Mouse (Mus musculus) right cerebral cortex, postnatal 10 days (tissue): Measurements from ENCODE around the gene Nsf.

Source experiments
- DNase-seq, 2 experiments: peaks; one replicate each; pipeline ENCODE4 v3.0.0; 2021; ENCODE audit warnings: low spot score in 2 of 2

The Nsf gene

DNA sequence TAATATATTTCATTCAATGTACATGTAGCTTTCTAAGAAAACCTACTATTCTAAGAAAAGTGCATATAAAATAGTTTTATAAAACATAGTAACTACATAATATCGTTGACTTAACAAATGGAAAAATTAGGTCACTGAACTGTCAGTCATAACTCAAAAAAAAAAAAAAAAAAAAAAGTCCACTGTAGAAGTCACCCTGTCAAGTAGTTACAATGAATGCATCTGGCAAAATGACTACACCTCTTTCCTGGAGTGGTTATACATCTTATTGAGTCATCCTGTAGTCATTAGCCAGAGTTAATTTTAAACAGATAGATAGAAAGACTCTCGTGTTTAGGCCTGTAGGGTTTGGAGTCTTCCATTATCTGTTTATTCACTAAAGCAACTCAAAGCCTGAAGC, 114.9 kb downstream of the Nsf start:
- DNase-seq, result no peak

DNA sequence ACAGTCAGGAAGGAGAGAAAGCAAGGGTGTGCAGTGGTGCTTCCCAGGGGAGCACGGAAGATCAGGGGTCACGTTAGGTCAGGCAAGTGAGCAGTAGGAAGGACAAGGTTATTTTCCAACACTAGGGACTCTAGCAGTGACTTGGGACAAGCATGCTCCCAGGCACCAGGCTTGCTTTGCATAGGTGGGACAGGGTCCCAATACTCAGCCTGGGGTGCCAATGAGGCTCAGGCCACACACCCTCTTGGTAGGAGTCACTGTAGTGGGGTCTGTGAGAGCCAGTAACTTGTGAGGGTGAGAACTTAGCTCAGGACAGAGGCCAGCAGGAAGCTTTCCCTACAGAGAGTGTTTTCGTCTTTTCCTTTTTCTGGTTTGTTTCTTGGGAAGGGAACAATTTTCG, 121.5 kb downstream of the Nsf start:
- no peak for DNase-seq

DNA sequence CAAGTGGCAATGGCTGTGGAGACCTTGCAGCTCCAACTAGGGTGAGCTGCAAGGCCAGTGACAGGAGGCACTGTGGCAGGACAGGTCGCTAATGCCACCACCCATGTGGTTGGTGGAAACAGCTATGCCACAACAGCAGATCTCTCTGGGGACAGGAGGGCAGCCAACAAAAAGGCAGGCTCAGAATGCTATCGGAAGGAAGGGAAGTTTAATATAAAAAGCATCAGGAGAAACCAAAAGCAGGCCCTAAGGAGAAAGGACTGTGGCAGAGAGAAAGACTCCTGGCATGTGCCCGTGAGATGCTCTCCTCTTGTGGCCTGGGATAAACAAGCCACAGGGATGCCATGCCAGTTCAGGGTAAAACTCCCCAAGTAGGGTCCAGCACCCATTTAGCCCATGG, 122.1 kb downstream of the Nsf start:
- no peak for DNase-seq

DNA sequence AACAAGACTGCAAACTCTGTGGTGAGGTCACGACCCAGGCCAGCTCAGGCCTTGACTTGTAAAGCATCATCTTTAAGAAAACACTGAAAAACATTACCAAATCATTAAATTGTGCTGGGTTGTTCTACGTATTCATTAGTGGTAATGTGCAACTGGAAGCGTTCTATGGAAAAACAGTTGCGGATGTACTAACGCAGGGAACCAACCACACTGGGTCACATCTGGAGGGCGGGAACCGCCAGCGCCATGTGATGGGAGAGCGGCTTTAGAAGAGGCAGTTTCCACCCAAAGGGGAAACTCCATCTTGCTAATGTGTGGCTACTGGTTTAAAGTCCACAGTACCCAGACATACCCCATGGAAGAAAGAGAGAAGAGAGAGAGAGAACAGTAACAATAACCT, 123.4 kb downstream of the Nsf start:
- DNase-seq, result no peak

DNA sequence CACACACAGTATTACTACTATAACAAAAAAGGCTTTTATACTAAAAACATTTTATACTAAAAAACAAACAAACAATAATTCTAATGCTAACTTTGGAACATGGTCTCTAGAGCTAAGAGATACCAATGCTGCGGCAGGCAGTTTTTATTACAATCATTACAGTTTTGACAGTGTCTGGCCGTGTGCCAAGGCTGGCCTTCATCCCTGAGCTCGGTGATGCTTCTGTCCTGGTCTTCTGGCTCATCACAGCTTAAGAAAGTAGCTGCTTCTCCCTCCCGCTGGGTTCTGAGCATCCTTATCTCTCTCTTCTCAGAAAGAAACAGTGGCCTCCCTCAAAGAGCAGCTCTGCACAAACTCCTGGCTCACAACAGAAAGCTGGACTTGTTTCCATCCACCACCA, 123.9 kb downstream of the Nsf start:
- DNase-seq, result no peak

DNA sequence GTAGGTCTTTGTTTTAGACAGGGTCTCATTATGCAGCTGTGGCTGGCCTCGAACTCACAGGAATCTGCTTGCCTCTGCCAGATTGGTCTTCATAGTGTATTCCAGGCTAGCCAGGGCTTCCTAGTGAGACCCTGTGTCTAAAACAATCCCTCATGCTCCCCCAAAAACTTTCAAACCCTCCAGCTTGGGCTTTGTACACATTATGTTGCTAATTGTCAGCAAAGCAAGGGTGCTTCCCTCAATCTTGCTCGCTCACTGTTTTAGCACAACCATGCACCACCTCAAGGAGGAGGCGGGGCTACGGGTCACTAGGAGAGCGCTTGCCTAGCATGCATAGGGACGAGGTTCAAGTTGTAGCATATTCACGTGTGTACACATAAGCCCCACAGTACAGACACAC, 125.0 kb downstream of the Nsf start:
- no peak for DNase-seq

DNA sequence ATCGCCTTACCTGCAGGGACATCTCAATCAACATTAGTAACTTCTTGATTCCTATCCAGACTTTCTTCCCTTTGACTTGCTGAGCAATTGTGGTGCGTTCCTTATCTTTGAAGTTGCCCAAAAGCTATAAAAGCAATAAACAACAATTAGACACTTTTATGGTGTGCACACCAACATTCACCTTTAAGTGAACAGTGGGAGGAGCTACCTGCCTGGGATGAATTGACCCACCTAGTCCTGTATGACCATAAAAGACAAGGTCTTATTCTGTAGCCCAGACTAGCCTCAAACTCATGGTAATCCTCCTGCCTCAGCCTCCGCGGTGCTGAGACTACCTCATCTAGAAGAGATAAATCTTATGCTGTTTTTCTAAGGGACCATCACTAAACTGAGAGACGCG, 126.7 kb downstream of the Nsf start:
- no peak for DNase-seq

DNA sequence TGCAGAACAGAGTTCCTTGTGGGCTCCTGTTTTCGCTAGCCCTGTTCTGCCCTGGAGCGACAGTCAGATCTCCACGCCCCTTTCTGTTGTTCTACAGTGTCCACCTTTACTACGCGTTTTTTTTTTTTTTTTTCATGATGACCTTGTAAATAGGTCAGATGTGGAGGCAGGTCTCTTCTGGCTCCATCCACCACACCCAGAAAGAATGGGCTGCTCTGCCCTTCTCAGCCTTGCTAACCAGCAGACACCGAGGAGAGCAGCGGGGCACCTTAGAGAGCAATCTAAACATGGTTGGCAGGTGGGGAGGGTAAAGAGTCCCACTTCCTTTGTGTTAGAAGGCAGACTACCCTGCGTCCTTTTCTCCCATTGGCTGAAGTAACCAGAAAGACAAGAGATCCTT, 137.1 kb downstream of the Nsf start:
- no peak for DNase-seq

DNA sequence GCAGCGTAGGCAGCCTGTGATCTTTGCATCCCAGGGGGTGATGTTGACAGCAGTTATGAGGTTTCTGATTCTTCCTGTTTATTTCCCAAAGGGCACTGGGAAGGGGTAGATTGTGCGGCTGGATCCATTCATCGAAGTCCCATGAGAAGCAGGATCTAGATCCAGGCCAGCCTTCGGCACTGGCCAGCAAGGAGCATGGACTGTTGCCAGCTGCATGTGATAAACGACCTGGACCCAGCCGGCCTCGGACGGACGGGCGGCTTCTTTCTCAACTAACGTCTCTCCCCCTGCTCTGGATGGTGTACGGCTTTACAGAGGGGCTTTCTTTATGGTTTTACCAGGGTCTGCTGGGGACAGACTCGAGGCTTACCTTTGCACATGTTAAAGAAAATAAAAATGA, 137.9 kb downstream of the Nsf start:
- no peak for DNase-seq

DNA sequence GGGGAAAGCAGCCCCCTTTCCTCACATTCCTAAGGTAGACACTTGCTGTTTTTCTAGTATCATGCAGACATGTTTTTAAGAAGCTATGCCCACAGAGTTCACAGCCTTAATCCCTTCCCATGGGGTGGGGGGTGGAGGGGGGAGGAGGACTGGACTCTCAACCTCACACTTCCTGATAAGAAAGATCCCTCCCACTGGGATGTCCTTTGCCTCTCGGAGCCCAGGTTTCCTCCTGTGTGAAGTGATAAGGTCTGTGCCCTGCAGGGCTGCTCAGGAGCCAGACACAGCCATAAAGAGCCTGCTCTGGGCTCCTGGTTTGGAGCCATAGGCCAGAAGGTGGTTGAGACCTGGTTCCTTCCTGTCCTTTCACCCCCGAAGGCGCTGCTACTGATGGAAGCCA, 139.0 kb downstream of the Nsf start:
- DNase-seq, result no peak

DNA sequence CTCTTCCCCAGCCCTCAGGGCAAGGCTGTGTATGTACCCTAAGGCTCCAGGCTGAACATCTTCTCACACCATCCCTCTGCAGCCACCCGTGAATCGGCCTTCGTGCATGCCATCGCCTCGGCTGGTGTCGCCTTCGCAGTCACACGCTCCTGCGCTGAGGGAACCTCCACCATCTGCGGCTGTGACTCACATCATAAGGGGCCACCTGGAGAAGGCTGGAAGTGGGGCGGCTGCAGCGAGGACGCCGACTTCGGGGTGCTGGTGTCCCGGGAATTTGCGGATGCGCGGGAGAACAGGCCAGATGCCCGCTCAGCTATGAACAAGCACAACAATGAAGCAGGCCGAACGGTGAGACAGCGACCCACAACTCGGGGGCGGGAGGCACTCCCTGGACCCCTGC, 142.6 kb downstream of the Nsf start:
- DNase-seq, result peak in 1 of 2 experiments; percentile 38

DNA sequence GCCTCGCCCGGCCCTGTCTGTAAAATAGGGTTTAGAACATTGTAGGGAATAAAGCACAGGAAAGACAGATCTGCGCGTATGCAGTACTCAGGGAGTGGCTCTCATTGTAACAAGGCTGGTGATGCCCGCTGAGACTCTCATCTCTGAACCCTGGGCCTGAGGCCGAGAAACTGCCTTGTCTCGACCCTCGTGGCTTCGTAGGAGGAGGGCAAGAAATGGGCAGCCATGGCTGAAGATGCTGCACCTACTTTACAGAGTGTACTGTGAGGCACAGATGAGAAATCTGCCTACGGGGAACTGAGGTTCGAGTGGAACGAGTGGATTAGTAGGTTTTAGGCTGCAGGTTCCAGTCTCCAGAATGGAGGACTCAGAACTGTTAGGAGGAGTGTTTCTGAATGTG, 143.2 kb downstream of the Nsf start:
- no peak for DNase-seq

DNA sequence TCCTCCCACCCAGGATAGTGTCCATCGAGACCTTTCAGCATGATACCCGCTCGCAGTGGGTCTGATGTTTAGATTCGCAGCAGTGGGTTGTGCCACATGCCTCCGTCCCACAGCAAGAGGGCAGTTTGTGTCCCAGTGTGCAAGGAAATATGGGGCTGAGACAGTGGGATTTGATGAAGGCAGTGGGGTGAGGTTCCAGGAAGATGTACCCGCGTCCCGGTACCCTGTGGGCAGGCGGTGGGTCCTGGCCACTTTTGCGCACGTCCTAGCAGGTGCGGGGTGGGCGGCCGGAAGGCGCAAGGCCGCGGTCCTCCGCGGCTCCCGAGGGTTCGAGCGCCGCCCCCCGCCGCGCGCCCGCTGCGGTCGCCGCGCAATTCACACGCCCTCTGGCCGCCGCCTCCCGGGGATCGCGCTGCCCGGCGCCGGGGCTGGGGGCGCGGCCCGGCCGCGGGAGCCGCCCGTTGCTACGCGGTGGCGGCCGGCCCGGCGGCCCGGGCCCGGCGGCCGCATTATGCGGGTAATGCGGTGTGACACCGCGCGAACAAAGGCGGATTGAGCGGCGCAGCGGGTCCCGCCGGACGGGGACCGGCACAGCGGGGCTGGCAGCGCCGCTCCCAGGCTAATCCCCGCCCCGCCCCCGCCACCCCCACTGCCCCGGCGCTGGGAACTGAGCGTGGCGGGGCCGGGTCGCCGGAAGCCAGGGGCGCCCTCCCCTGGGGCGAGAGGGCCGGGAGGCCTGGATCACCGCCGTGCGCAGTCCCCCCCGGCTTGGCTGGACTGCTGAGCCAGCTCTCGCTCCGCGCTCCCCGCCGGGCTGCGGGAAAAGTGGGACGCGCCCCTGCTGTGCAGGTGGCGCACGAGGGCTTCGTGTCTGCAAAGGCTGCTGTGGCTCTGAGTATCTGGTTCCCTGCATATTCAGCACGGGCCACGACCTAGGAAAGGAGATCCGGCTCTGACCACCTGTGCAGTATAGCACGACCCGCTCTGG, 144.0 kb downstream of the Nsf start:
- DNase-seq, result peak; percentile 55 to 56

DNA sequence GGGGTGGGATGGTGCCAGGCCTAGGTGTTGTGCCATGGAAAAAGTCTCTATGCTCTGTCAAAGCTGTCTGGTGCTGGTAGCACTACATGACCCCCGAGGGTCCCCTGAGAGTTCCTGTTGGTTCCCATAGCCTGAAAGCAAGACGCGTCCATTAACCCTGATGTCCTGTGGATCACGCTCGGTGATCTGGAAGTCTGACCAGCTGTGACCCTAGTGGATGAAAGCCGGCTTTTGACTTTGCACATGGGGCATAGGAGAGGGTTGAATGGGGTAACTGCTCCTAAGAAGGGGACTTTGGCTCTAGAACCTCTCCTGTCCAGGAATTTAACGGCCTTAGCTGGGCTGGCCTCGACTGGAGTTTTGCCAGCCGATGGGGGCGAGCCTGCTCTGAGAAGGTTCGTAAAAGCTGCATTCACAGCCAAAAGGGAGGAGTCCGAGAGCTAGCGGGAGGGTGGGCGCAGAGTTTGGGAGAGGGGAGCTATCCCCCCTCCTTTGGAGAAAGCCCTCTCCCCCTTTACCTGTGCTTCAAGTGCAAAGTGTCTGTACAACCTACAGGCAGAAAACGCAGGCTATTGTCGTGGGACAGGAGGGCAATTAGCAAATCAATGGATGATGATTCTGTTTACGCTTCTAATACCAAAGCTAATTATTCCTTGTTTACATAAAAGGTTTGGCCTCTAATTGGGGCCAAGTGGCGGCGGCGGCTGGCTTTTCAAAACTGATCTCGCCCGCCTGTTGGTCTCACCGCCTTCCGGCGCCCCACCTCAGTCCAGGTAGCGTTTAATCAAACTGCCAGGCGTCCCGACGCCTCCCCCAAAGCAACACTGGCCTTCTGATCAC, 144.9 kb downstream of the Nsf start:
- DNase-seq, result no peak

DNA sequence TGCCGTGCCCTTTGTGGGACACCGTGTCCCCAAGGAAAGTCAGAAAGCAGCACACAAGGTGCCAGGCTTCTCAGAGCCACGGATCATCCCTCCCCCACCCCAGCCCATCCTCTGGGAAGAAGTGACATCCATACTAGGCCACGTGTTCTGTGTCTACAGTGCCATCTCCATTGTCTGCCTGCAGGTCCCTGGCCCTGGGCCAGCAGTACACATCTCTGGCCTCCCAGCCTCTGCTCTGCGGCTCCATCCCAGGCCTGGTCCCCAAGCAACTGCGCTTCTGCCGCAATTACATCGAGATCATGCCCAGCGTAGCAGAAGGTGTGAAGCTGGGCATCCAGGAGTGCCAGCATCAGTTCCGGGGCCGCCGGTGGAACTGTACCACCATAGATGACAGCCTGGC, 145.9 kb downstream of the Nsf start:
- peak; percentile 38 to 42 for DNase-seq

DNA sequence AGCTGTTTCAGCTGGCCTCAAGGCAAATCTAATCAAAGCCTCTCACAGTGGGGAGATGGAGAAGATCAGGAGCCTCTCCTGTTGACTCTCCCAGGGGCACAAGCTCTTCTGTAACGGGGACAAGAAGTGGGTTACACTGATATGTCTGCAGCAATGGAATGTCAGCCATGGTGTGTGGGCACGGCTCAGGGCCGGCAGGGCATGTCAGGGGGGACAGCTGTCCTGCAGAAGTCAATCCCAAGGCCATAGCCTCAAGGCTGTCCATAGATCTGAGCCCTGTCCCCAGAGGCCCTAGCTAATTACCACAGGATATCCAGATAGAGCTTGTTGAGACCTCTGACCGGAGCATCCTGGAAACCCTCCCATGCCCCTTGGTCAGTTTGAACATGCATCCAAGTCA, 149.1 kb downstream of the Nsf start:
- no peak for DNase-seq

DNA sequence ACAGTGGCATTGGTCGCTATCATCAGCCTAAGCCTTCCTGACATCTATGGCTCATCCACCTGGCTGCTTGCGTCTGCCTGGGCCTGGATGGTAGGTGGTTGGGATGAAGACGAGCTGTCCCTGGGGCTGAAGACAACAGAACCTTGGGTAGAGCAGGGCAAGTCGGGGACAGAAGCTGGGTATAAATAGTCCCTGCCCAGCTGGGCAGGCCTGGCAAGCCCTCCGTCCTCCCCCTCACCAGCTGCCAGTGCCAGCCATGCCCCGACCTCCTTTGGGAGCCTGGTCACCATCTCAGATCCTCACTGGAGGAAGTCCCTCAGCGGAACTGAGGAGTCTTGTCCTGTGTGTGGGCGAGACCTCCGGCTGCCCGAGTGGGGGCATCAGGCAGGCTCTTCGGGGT, 149.7 kb downstream of the Nsf start:
- DNase-seq, result no peak

DNA sequence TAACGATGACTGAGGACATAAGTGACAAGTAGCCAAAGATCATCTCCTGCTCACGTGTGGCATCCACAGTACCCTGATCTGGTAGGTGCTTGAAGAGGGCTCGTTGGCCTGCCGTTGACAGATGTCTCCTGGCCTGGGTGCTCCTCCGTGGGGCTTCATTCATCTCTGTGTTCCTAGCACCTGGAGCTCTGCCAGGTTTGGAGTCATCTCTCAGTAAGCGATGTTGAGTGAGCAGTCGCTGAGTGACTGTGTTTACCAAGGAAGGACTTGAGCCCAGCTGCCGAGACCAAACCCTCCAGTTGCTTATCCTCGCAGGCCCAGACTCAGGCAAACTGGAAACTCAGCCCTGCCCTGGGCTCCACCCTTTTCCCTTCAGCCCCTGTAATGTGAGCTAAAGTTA, 152.7 kb downstream of the Nsf start:
- DNase-seq, result no peak

DNA sequence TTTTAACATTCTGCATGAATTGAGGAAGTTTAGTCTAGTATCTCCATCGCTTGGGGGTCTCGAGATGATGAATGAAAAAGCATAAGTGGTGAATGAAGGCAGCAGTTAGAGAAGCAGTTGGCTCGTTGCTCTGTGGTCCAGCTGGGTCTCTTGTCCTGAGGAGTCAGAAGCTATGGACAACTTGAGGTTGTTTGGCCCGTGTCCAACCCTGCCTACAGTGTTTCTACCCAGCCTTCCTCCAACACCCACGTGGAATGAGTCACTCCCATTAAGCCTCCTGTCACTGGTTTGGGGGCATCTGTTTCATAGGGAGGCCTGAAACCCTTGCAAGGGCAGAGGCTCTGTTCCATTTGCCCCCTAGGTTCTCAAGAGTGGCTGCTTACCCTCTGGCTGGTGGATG, 163.9 kb downstream of the Nsf start:
- no peak for DNase-seq

DNA sequence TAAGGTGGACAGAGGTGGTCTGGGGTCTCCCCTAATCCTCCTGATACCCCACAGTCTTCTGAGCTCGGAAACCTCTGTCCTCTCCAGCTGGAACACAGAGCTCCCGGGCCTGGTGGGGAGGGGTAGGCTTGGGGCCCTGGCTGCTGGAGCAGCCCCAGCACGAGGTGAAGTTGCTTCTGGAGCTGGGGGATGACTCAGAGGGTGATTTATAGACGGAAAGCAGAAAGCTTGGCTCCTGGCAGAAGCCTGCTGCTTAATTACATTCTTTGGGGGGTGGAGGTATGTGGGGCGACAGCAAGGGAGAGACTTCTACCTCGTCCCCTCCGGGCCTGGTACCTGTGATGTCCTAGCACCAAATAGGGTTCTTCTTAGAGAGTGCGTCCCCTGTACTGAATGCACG, 173.7 kb downstream of the Nsf start:
- DNase-seq, result no peak

DNA sequence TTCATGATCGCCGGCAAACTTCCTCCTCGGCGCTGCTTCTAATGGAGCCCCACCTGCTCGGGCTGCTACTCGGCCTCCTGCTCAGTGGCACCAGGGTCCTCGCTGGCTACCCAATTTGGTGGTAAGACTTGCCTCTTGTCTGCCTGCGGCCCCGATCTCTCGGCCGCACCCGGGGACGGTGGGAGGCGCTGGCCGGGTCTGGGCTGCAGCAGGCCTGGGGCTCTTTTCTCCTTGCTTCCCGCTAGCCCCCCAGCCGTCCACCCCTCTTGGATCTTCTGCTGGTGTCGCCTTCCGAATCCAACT, 179.7 kb downstream of the Nsf start:
- no peak for DNase-seq

DNA sequence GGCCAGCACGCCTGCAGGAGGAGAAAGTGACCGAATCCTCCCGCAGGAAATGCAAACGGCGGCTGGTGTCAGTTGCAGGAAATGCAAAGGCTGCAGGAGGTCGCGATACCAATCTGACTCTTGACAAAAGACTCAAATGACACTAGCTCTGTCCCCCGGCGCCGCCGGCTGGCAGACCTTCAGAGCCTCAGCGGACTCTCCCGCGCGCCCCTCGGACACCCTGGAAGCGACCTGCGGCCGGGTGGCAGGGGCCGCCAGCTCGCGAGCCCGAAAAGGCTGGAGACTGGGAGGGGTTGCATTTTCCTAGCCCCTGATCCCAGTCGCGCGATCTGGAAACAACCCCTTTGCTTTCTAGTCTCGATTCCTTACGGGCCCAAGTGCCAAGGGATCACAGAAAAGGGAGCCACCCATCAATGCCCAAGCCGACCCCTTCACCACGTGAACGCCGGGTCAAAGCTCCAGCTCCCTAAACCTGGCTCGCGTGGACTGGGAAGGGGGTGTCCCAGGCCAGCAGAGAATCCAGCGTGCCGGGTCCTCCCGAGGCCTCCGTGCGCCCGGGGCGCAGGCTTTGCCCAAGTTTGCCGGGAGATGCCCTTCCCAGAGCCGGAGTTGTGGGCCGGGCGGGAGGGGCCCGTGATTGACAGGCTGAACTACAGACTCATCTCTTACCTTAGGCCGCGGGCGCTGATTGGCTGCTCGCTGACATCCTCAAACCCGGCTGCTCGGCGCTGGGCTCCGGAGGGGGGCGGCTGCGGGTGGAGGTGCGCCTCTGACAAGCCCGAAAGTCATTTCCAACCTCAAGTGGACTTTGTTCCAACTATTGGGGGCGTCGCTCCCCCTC, 180.2 kb downstream of the Nsf start, which contains the start of gene Wnt3:
Gene Wnt3 (plus strand): TSS at position 764 of the 841 bp plus-strand sequence.
- DNase-seq, result no peak
